Mouse (Mus musculus): Measurements from ENCODE around the gene Il2.

DNA sequence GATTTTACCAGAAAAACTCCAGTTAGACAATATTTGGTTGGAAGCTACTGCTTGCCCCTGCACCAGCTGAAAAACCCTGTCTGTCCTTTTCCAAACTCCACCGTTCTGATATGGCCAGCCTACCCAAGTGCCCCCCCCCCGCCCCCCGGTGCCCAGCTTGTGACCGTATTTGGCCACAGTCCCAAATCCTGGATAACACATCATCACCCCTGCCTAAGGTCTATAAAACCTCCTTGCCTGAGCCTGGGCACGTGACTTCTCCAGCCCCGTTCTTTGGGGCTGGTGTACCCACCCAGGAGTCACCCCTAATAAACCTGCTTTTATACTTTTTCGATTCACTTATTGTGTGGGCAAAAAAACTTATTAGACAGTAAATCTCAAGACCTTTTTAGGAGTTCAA is 21.1 kb upstream of the Il2 start:
- TF ChIP-seq POLR2A (IDR thresholded peaks at IDR 0.05; ENCODE audit: low read depth, low read length), result no peak
- TF ChIP-seq CTCF (IDR thresholded peaks at IDR 0.05; ENCODE audit: borderline replicate concordance, insufficient read depth, low read length), result no peak

Data from embryonic fibroblast, embryonic 13.5 days (primary cell).